Mouse (Mus musculus): Measurements from ENCODE around the gene Tnip1. TPM values are rescaled to one million over a fixed set of nuclear protein-coding genes. Genes with fewer than 3 reads are reported as not detected.

Gene Tnip1
- total RNA-seq, 2 experiments from 2014 or later, result 44.4 to 51.3 TPM

DNA sequence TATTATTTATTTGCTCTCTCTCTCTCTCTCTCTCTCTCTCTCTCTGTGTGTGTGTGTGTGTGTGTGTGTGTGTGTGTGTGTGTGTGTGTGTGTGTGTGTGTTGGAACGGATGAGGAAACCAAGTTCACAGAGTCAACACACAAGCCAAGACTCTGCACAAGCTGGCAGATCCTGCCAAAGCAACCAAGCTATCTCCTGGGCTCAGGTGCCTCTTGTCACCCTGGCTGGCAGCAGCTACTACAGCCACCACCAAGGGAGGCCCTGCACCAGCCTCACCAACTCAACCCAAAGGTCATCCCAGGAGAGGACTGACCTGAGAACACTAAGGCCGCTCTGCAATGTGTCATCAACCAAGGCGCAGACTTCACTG, 26.0 kb downstream of the Tnip1 start:
- DNase-seq (ENCODE audit: low spot score in 2 of 2), result no peak

DNA sequence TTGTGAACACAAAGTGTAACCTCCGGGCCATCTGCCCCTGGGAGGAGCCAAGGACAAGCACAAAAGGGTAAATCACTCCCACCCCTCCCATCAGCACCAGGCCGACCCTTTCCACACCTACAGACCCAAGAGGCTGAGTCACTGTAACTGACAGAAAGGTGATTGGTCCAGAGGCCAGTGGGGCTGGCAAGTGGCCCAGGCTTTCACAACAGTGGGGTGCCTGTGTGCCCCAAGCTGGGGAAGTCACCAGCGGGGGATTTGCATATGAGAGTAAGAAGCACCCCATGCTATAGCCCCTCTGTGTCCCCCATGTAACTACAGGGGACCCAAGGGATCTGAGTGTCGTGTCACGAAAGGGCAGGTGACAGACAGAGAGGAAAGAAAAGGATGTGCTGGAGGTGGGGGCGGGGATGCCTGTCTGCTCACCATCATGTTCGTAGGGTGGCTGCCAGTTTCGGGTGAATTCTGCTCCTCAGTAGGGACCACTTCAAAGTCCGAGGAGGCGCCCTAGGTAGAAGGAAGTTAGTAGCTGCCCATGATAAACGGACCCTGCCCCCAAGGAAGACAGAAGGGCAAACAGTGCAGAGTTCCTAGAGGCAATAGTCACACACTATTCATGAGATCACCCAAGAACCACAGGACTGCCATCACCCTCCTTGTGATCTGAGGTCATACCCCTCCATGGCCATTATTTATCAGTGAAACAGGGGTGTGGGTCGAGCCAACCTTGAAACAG, 26.5 kb downstream of the Tnip1 start:
- DNase-seq (ENCODE audit: low spot score in 2 of 2), result no peak

DNA sequence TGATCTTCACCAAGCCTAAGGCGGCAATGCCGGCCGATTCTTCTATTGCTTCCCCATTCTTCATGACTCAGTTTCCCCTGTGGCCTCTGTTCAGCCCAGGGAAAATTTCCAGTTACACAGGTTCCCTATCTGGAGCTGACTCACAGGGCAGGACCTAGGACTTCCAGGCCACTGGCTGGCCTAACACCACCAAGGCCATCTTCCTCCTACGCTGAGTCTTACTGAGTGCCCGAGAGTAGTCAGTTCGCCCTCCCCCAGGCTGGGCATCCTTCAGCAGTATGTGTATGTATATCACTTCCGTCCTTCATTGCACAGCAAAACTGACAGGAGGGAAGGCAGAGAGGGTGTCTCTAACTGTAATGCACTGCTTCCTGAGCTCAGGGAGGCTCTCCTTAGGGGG, 28.5 kb downstream of the Tnip1 start:
- no peak for DNase-seq (ENCODE audit: low spot score in 2 of 2)

DNA sequence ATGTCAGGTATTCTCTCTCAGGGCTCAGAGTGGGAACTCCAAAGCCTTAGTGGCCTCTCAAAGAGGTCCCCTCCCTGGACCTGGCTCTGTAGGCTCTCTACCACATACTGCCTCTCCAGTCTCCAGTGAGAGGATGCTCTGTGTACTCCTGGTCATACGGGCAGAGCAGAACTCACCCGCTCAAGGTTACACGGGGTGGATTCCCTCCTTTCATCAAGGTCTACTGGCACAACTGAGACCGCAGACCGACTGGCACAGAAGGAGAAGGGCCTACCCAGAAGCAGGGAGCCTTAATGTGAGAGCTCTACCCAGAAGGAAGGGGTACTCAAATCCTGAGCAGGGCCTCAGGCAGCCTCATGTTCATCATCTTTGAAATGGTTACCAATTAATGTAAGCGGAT, 30.2 kb downstream of the Tnip1 start:
- no peak for DNase-seq (ENCODE audit: low spot score in 2 of 2)

DNA sequence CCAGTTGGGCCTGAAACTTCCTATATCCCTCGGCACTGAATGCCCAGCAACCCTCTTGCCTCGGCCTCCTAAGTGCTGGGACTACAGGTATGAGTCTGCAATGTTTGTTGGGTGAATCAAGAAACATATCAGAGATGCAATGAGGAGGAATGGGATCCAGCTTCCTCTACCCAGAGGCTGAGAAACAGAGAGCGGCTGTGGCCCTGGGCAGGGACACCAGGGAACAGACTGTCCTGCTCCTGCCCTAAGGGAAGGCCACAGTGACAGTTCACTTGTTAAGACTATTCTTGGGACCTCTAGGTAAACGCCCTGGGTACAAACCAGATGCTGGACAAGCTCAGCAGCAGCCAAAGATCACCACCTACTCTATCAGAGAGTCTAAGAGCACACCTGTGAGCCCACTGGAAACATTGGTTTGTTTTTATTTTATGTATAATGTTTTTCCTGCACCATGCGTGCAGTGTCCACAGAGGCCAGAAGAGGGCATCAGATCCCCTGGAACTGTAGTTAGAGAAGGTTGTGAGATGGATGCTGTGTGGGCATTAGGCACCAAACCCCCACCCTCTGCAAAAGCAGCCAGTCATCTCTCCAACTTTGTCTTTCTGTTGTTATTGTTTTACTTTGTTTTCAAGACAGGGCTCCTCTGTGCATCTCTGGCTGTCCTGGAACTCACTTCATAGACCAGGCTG, 31.2 kb downstream of the Tnip1 start:
- DNase-seq (ENCODE audit: low spot score in 2 of 2), result peak in 1 of 2 experiments; percentile 49

DNA sequence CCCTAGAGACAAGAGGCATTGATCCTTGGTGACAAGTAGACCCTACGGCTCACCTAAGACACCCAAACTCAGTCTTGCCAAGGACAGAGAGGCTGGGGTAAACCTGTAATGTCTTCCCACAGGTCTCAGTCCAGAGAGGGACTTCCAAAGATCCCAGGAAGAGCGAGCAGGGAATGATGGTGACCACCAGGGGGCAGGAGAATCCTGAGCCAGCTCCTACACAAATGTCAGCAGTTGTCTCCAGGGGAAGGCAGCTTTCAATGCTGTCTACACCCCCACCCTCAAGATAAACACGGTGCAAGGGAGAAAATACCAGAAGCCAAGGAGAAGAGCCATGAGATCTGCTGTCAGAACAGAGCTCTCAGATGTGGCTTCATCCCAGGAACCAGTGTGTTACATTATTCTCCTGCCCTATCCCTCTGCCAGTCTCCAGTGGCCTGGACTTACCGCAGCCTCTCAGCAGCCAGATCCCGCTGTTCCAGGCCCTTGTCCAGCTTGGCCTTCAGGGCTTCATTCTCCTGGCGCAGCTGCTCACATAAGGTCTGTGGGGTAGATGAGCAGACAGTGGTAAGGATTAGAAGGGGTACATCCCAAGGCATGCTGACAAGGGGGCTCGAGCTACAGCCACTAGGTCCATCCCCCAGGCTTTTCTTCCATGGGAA, 32.3 kb downstream of the Tnip1 start:
- peak in 1 of 2 experiments; percentile 45 for DNase-seq (ENCODE audit: low spot score in 2 of 2)

DNA sequence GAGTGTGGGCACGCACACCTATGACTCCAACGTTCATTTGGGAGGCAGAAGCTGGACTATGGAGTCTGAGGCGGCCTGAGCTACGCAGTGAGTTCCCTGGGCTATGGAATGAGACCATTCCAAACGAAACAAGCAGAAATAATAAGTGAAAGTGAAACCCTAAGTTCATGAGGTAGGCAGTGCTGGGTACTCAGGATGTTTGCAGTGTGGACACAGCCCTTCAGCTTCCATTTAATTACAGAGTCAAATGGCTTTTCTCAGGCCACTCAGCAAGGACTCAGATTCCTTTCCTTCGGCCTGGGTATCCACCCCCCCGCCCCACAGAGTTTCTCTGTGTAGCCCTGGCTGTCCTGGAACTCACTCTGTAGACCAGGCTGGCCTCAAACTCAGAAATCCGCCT, 33.0 kb downstream of the Tnip1 start:
- DNase-seq (ENCODE audit: low spot score in 2 of 2), result no peak

DNA sequence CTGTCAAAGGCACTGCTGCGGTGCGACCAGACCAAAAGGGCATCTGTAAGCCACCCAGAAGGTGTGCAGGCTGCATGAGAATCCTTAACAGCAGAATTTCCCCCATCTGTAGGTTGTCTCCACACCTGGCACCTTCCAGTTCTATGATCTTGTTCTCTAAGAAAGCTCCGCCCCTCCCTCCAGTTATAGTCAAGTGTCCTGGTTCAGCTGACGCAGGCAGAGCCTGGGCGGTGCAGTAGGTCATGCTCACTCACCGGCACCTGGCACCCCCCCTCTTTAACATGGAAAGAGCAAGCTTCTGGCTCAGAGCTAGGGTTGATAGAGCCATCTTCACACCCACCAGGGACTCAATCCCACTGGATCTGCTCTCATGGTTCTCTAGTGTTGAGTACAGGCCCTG, 33.4 kb downstream of the Tnip1 start:
- DNase-seq (ENCODE audit: low spot score in 2 of 2), result no peak

DNA sequence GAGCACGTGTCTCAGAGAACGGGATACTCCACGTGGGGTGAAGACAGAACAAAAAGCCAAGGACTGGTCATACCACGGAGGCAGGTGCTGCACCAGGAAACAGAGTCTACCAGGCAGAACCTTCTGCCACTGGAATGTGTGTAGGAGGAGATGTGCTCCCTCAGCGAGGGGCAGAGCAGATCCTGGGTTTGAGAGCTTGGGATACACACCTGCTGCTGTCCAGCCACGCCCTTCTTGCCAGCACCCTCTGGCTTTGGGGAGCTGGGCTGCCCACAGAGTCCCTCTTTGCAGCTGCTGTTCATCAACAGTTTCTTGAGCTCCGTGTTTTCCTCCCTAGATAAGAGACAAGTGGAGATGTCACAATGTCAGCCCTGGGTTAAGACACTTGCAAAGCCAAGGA, 33.8 kb downstream of the Tnip1 start:
- no peak for DNase-seq (ENCODE audit: low spot score in 2 of 2)

DNA sequence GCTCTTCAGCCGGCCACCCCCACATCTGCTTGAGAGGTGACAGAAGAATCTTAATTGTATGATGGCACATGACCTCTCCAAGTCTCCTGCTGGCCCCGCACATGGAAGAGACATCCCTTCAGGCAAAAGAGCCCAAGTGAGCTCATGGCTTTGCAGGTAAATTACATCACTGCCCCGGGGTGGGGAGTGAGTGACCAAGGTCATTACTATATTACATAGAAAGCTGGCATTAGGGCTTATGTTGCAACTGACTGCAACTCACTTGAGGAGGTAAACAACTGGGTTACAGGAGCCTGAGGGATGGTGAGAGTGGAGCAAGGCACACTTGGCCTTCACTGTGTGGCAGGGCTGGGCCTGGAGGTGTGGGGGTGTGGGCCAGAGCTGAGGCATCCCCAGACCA, 34.5 kb downstream of the Tnip1 start:
- DNase-seq (ENCODE audit: low spot score in 2 of 2), result no peak

DNA sequence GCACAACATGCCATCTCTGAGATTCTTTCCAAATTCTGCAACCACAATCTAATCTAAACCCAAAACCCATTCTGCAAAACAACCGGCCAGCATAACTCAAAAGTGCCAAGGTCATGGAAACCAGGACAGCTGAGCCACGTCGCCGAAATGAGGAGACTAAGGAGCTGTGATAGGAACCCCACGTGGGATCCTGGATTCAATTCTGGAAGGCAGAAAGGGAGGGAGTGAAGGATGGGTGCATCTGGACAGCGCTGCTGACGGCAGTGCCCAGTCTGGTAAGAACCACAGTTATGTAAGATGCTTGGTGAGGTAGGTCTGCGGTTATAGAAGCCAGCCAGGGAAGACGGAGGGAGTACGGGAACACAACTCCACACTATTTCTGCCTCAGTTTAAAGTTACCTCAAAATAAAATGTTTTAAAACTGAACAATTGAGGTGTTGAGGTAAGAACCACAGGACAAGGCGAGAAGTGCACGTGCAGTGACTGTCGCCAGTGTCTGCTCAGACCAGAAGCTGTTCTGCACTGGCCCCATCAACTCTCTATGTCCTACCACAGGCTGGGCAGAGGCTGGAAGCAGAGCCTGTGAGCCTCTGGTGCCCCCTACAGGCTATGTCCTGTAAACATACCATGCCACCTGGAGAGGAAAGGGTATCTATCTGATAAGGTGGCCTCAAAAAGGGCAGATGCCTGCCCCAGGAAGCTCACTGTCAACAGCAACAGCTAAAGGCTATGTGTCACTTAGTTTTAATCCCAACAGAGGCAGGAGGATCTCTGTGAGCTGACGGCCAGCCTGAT, 35.2 kb downstream of the Tnip1 start:
- DNase-seq (ENCODE audit: low spot score in 2 of 2), result peak; percentile 55 to 69

DNA sequence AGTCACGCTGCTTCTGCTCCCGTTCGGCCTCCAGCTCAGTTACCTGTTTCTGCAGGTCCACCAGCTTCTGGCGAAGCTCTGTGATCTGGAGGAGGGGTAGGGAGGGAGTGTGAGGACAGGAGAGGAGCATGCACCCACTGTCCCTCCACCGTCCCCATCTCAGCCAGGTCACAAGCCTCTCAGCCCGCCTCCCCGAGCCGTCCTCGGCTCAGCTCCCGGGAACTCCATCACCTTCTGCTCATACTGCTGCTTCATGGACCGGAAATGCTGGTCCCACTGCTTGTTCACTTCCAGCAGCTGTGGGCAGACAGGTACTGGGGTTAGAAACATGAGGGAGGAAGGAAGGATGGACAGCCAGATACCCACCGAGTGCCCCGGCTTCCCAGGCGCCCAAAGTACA, 38.6 kb downstream of the Tnip1 start:
- DNase-seq (ENCODE audit: low spot score in 2 of 2), result no peak

DNA sequence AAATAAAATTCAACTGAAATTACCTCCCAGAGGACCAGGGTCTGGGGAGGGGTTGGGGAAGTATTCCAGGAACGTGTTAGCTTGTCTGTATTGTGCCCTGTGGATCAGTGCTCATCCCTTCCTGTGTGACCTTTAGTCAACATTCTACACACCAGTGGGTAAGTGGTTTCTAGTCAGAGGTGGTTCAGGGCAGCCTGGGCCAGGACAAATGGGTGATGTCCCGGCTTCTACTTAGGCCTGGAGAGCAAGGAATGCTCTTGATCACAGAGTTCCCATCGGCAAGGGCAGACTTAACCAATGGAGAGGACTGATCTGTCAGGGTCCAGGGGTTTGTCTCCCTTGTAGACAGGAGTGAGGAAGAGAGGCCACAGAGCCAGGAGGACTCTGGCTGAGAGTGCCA, 40.2 kb downstream of the Tnip1 start:
- no peak for DNase-seq (ENCODE audit: low spot score in 2 of 2)

DNA sequence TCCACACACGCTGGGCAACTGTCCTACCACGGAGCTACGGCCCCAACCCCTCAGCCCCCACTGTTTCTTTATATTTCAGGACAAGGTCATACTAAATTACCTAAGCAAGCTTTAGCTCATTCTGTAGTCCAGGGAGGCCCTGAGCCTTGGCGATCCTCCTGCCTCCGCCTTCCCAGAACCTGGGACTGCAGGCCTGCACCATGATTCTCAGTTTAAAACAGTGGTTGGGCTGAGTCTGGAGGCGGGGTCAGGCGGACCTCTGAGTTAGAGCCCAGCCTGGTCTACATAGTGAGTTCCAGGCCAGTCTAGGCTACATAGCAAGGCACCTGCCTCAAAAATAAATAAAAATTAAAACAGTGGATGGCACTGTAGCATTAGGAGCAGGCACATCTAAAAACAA, 40.9 kb downstream of the Tnip1 start:
- DNase-seq (ENCODE audit: low spot score in 2 of 2), result peak; percentile 65 to 73

DNA sequence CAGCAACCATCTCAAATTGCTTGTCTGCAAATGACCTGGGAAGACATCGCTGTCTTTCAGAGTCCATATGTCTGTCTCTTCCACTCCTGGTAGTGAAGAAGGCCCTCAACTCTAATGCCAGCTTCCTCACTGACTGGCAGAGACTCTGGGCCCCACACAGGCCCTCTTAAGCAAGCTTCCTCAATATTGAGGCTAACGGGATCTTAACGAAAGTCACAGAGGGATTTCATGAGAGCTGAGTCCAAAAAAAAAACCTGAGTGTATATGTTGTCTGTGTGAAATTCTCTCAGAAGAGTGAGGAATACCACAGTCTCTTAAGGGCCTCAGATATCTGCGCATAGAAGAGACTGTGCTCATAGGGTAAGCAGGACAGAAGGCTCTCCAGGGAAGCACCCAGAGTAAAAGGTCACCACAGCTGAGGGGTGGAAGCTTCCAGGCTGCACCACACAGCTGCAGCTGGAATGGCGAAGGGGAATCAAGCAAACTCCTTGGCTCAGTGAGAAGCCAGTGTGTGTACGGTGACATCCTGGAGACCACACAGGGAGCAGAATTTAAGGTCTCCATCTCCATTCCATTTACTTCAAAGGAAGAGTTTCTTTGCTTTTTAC, 41.6 kb downstream of the Tnip1 start:
- DNase-seq (ENCODE audit: low spot score in 2 of 2), result no peak

DNA sequence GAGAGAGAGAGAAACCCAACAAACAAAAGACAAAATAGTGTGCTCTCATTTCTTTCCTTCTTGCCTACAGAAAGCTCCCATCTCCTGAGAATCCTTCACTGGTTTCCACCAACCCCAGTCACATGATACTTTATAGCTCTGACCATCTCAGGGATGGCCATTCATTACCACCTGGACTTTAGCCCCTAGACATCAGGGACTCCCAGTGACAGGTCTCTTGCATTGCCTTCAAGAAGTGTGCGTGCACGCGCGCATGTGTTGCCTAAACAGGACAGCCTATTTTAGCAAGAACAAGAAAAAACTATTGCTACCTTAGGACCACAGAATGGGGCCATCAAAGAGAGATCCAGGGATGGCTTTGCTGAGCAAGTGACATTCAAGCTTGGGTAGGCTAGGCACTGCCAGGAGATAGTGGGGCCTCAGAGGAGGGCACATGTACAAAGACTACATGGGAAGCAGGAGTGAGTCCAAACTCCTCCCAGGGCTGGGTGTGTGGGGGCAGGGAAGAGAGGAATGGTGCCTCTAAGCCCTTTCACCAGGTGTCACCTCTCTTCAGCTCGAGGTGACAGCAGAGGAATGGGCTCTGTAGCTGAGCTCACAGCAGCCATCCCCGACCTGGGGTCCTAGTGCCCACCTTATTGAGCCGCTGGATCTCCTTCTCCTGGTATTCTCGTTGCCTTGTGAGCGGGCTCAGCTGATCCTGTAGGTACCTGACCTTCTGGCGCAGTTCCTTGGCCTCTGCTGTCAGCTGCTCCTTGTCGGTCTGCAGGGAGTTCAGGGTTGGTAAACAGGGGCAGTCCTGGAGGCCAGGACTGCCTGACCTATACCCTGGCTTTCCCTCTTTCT, 42.4 kb downstream of the Tnip1 start:
- no peak for DNase-seq (ENCODE audit: low spot score in 2 of 2)

DNA sequence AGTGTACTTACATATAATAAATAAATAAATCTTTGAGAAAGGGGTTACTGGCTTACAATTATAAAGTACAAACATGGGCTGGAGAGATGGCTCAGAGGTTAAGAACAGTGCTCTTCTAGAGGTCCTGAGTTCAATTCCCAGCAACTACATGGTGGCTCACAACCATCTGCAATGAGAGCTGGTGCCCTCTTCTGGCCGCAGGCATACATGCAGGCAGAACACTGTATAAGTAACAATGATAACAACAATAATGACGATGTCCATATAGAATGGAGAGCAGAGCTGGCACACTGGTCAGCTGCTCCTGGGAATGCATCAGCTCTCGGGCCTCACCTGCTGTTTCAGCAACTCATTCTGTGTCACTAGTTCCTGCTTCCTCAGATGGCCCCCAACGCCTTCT, 44.4 kb downstream of the Tnip1 start:
- DNase-seq (ENCODE audit: low spot score in 2 of 2), result no peak

DNA sequence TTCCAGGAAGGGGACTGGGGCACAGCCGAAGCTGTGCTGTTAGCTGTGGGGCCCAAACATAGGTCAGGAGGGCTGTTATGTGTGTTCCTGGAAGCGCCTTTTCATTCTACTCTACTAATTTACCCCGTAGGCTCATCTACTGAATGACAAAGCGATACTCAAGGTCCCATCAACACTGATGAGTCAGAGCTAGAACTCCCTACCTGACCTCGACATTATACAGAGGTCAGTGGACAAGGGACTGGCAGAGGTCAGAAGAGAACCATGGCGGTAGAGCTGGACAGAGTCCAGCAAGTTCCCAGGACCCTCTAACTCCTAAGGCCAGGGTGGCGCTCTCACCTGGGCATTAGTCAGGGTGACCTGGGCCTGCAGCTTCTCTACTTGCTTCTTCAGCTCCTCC, 45.3 kb downstream of the Tnip1 start:
- DNase-seq (ENCODE audit: low spot score in 2 of 2), result no peak

DNA sequence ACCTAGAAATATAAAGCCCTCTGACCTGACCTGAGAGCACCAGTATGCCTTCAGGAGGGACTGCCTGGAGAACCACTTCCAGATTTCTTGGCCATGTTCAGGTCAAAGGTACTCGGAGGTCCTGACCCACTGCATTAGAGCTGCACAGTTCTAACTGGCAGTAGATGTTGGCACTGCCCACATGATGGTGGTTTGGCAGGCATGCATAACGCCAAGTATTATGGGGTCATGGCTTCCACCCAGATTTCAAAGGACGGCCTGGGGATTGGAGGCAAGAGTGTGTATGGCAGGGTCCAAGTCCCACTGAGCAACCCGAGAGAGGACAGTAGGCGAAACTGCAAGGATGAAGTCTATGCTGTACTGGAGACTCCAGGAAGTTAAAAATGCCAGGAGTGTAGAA, 48.9 kb downstream of the Tnip1 start:
- DNase-seq (ENCODE audit: low spot score in 2 of 2), result no peak
